Mouse (Mus musculus) CH12F3 (cell line): Measurements from ENCODE around the gene Plscr5.
"Not testable (repeated sequence)": the region's sequence is repeated elsewhere in the genome, so short reads cannot be mapped to it uniquely, and the experiment has no call there.

Experiments used
- in situ Hi-C: fragments of 300-500 bp; cut with MboI; formaldehyde crosslinking; loops from 2 replicates; pipeline ENCODE4 v1.14.3; 2020; ENCODE audit warnings: low sequenced_read_pairs

Plscr5 gene

GRCm38 (mm10) chr9:92192636-92193035 lies at the start of gene Plscr5:
Gene Plscr5 (plus strand): TSS chr9:92192936.
- in situ Hi-C loops, result not testable (repeated sequence)

GRCm38 (mm10) chr9:92147555-92148248 lies 45.0 kb upstream of the Plscr5 start:
- in situ Hi-C loops, result no loop called here

DNA sequence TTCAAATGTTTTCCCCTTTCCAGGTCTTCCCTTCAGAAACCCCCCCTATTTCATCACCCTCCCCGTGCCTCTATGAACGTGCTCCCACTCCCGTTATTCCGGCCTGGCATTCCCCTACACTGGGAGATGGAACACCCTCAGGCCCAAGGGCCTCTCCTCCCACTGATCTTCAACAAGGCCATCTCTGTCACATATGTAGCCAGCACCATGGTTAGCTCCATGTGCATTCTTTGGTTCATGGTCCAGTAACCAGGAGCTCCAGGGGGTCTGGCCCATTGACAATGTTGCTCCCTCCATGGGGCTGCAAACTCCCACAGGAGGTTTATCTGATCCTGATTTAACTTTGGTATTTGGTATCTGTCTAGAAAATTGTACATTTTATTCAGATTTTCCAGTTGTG lies 30.5 kb upstream of the Plscr5 start:
- in situ Hi-C loops, result no loop called here

DNA sequence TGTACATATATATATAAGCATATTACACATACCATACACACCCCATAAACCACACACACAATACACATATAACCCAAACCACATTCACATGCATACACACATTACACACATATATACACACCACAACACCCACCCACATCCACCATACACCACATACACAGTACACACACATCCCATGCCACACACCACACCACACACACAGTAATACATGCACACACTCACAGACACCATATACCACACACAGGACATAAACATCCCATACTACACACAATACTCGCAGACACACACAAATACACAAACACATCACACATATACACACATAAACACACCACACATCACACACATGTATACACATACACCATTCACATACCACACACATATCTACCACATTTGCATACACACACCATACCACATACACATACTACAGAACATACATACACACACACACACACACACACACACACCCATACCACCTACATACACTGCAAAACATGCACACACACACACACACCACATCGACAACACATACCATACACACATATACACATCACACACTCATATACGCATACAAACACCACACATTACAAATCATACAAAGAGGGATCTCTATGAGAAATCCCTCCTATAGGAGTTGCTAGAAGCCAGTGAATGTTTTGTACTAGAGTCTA lies 19.3 kb upstream of the Plscr5 start:
- in situ Hi-C loops, result no loop called here

- in situ Hi-C loops, result no loop called here
These were observed 18.3 kb upstream of the Plscr5 start for GRCm38 (mm10) chr9:92174176-92175075.

DNA sequence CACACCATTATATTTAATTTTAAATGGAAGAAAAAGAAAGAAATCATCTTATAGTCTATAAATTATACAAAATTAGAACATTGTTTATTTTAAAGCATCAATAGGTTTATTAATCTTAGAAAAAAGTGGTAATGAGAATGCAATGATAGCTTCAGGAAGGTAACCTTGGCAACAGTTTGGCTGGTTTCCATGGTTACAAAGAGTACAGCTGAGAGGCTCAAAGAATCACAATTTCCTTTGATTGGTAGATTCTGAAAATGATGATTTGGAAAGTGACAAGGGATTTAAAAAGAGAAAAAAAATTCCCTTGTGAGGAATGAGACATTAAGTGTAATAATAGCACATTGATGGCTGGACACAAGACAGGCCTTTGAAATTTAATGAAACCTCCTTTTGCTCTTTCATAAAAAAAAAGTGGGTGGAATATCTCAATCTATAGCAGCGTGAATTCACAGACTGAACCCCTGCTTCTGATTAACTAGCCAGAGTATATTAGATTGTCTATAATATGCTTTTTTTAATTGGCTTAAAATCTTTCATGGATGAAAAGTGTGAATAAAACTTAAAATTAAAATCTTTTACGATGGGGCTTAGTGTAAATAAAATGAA lies 13.8 kb upstream of the Plscr5 start:
- in situ Hi-C loops, result no loop called here

DNA sequence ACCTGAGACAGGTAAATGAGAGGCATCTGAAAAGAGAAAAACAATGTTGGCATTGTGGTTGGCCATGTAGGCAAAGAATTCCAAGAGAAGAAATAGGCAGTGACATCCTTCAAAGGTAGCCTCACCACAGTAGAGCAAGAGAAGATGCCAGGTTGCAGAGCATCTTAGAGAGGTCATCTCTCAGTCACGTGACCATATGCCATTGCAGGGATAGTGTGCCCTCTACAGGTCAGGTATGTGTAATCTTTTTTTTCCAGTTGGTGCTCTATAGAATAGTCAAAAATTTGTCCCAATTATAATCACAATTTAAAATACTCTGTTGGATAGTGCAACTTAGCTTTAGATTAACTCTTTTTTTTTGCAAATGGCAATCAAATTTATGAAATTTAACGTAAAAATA lies 1.4 kb upstream of the Plscr5 start:
- in situ Hi-C loops, result no loop called here

DNA sequence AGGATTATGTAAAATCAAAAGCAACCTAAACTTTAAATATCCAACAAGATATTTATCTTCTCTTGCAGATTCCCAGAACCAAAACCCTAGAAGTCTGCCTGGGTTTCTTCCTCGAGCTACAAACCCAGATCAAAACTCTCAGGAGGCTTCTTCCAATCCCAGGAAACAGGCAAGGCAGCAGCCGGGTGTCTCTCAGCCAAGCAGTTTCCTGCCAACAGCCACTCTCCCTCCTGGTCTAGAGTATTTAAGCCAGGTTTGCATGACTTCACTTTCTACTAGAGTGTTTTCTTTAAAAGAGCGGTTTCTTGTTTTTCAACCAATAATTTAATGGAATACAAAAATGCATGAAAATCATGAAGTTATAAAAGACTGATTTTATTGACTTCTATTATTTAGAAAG lies 5.7 kb downstream of the Plscr5 start:
- in situ Hi-C loops, result no loop called here

GRCm38 (mm10) chr9:92199564-92199963 lies 6.8 kb downstream of the Plscr5 start:
- in situ Hi-C loops, result no loop called here

- in situ Hi-C loops, result no loop called here
These were observed 11.7 kb downstream of the Plscr5 start for GRCm38 (mm10) chr9:92204397-92204796.

DNA sequence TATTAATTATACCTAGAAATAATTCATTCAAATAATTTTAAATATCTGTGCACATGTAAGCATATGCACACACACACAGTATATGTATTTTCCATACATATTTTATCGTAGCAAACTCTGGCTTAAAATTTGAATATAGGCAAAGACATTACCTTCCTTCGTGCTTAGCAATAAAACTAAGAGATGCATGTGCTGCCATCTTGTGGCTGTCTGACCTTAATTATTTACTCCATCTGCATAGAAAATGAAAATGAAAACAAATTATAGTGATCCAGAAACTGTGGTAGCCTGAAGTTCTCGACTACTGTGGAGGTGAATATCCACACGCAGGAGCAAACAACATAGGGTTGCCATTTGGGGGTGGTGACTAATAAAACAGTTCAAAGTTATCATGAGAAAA lies 14.6 kb downstream of the Plscr5 start:
- in situ Hi-C loops, result no loop called here

DNA sequence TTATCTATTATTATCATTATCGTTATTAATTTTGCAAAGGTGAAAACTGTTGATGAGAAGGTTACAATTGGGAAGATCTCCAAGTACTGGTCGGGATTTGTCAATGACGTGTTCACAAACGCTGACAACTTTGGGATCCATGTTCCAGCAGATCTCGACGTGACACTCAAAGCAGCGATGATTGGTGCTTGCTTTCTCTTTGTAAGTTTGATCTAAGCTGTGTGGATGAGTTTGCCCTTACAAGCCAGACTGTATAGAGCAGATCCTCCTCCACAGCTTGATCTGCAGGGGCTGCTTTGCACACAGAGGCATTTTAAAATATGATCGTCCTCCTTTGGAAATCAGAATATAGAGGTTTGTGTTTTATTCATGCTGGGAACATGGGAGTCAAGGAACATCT lies 15.0 kb downstream of the Plscr5 start:
- in situ Hi-C loops, result no loop called here

DNA sequence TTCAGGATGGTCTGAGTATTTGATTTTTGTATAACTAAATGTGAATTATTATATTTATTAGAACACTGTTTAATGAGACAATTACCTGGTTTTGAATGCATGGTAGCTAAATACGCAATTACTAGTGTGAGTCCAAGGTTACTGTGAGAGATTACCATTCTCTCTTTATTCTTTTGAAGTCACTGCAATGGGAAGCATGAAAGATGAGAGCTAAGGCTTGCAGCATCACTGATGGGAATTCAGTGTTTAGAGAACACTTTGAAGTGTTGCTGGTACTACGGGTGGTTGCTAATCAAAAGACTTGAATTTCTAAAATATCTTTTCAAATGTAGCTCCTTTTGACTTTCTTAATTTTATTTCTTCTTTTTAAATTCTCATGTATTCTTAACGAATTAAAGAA lies 17.1 kb downstream of the Plscr5 start:
- in situ Hi-C loops, result no loop called here

DNA sequence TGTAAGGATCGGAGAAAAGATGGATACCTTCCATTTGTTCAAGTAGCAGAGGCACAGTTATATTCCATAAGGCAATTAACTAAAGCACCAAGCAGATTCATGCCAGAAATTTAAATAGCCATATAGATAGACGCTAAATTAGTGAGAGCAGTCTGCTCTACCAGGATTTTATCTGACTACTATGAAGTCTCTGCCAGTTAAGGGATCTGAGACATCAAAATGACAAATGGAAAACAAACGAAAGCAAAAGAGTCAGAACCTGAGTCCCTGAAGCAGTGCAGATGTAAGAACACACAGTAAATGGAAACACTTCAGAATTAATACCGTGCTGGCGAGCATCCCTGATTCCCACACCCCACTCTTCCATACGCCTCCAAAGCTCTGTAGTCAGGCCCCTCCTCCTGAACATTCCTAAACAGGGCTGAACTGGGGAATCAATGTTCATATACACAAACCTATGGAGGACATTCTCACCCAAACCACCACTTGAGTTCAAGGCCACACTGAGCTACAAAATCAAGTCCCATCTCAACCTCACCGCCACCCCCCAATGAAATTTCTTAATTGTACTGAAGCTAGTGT lies 17.7 kb downstream of the Plscr5 start:
- in situ Hi-C loops, result no loop called here

- in situ Hi-C loops, result no loop called here
These were observed 18.3 kb downstream of the Plscr5 start for GRCm38 (mm10) chr9:92211048-92211447.

DNA sequence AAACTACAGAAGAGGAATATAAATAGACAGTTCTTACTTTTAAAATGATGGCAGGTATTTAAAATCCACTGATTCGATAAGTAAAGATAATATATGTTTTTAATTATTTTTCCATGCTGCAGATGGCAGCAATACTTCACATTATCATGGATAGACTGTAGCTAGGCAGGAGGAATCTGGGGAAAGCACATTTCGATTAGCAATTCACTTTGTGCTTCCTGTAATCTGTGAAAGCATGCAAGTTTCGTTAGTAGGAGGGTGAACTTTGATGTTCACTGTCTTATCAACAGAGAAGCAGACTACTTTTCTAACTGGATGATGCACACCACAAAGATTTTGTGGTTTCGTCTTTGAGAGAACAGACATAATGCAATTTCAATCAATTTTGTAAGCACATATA lies 24.7 kb downstream of the Plscr5 start:
- in situ Hi-C loops, result no loop called here

DNA sequence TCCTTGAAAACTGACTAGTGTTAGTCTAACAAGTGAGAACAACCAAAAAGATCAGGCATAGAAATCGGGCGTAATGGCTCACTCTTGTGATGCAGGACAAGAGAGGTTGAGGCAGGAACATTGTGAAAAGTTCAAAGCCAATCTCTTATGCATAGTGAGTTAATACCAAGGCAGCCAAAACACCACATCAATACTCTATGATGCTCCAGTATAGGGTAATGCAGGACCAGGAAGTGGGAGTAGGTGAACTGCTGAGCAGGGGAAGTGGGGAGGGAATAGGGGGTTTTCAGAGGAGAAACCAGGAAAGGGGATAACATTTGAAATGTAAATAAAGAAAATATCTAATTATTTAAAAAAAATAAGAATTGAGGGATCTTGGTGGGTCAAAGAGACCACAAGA lies 25.2 kb downstream of the Plscr5 start:
- in situ Hi-C loops, result no loop called here

DNA sequence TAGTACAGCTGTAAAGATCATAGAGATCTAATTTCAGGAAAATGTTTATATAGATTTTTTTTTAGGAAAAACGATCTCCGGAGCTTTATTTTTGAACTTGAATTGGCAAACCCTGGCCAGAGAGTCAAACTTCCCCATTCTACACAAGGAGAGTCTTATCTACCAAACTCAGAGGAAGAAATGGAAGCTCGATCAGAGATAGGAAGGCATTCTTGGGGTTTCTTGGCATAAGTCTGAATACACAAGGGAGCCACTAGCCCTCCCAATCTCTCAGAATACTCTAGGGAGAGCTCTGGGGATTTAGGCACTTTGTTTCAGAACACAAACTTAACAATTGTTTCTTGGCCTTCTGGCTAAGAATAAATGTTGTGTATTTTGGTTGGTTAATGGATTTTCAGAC lies 27.4 kb downstream of the Plscr5 start:
- in situ Hi-C loops, result no loop called here

DNA sequence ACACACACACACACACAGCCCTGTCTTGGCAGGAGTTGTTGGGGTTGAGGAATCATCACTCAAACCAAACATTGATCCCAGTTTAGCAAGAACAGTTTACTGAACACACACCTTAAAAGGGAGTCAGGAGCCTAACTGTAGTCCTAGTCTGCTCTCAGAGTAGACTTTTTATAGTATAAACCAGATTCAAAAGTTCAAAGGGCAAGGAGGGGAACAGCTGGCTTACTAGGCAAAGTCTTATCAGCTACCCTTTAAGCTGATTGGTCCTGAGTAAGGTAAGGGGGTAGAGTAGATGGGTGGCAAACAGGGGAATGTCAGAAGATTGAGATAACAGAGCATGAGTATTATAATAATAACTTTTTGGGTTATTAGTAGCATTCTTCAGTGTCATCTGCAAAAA lies 28.7 kb downstream of the Plscr5 start:
- in situ Hi-C loops, result no loop called here

GRCm38 (mm10) chr9:92224598-92225231 lies 32.0 kb downstream of the Plscr5 start:
- in situ Hi-C loops, result no loop called here
